Mouse (Mus musculus): ENCODE measurements at regions not wholly inside any gene's neighbourhood (a gene's known extent, or its start where the extent isn't known, plus 50 kb on each side); places are given as distances from the start of the nearest gene placed in this dataset.

- TF ChIP-seq CTCF (IDR thresholded peaks at IDR 0.05; ENCODE audit: extremely low read depth, insufficient read depth, low read length) (no peak), POLR2A (IDR thresholded peaks at IDR 0.05; ENCODE audit: extremely low read depth, insufficient read depth, low read length) (no peak)
Observed at GRCm38 (mm10) chr6:16606687-16607392, 291.4 kb downstream of the Tfec start.
